Mouse (Mus musculus): ENCODE results near the gene Kcna10. TPM values are rescaled to one million over a fixed set of nuclear protein-coding genes. Genes with fewer than 3 reads are reported as not detected.
A peak's percentile ranks its signal among the peaks of the same experiment; 100 is the strongest.

The Kcna10 gene
- polyA plus RNA-seq, 2 experiments from 2014 or later = not detected

GRCm38 (mm10) chr3:107204413-107204812 lies 21.6 kb downstream of the Kcna10 start:
- no peak for ATAC-seq

GRCm38 (mm10) chr3:107205170-107205569 lies 22.3 kb downstream of the Kcna10 start:
- no peak for ATAC-seq

DNA sequence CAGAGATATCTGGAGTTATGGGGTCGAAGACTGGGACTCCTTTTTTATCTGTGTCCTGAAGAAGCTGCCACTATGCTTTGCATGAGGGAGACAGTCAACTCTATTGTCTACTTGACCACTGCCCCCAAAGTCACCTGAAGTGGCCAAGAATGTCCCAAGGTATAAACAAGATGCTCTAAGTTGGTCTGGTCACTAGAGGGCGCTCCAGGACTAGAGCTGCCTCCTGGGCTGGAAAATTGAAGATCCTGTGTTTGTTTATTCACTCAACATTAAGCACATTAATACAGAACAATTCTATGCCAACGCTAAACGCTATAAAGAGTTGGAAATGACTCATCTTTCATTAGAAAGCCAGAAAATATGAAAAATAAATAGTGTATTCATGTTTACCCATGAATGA lies 23.1 kb downstream of the Kcna10 start:
- peak; percentile 62 for ATAC-seq

GRCm38 (mm10) chr3:107206490-107207150 lies 23.8 kb downstream of the Kcna10 start:
- peak; percentile 77 for ATAC-seq

- no peak for ATAC-seq
Measured at GRCm38 (mm10) chr3:107207625-107208253, 24.9 kb downstream of the Kcna10 start.

DNA sequence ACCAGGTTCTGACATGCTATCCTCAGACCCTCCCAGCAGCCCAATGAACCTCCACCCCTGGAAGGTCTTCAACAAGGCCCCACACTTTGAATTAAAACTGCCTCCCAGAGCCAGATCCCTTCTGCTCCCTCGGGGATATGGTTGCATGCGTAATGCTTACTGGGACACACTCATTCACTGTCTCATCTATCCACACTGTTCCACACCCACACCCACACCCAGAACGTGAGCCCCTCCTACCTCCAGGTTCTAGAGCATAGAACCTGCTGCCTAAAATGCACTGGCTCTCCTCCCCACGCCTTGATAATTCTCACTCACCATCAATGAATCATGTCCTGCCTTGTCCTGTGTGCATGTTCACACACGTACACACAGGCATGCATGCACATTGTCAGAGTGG lies 31.8 kb downstream of the Kcna10 start:
- ATAC-seq = no peak

- ATAC-seq = no peak
Measured at GRCm38 (mm10) chr3:107216400-107217100, 33.7 kb downstream of the Kcna10 start.

DNA sequence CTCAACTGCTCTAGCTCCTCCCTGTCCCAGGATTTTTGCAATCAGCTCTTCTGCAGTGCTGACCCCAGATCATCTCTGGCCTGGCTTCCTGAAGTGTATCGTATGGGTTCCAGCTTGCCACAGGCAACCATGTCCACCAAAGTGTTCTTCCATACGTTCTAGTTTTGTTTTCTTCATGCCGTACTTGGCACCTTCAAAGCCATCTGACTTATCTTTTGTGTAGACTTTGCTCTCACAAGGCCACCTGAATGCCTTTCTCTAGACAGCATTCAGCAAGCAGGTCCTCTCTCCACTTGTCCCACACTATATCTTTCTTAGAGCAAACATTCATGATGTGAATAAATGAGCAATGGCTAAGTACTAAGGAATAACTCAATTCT lies 34.2 kb downstream of the Kcna10 start:
- no peak for ATAC-seq

DNA sequence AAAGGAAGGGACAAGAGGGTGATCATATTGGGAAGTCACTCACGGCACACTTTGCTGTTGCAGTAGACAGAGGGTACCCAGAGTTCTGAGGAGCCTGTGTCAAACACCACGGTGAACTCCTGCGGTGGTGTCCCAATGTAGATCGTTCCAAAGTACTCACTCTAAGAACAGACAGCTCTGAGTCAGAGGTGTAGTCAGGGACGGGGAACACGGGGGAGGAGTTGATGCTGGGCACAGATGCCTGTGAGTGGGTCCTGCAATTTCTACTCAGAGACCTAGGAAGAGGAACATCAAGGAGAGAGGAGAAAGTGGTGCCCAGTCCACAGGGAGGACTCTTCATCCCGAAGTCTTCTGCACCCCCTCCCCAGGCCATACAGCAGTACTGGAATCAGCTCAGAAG lies 35.7 kb downstream of the Kcna10 start:
- no peak for ATAC-seq

DNA sequence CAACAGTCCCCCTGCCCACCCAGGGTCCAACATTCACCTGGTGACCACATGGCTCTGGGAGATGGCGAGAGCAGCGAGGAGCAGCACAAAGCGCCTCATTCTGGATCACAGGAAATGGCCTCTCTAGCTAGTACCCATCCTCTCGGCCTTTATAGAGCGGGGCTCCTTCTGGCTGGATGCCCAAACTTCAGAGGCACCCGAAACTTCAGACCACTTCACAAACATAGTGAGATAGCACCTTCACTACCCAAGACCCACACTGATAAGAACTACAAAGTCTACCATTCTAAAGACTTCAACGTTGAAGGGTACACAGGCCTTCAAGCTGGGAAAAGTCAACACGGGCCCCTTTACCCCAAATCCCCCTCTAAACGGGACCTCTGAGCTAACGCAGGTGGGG lies 38.8 kb downstream of the Kcna10 start, which contains the start of gene Cym:
Cym (minus strand) TSS at position 125 of the 400 bp plus-strand sequence.
- ATAC-seq = no peak

- ATAC-seq = no peak
Measured at GRCm38 (mm10) chr3:107223230-107223629, 40.4 kb downstream of the Kcna10 start.

- ATAC-seq = no peak
Measured at GRCm38 (mm10) chr3:107225820-107226219, 43.0 kb downstream of the Kcna10 start.

- no peak for ATAC-seq
Measured at GRCm38 (mm10) chr3:107229221-107229620, 46.4 kb downstream of the Kcna10 start.

DNA sequence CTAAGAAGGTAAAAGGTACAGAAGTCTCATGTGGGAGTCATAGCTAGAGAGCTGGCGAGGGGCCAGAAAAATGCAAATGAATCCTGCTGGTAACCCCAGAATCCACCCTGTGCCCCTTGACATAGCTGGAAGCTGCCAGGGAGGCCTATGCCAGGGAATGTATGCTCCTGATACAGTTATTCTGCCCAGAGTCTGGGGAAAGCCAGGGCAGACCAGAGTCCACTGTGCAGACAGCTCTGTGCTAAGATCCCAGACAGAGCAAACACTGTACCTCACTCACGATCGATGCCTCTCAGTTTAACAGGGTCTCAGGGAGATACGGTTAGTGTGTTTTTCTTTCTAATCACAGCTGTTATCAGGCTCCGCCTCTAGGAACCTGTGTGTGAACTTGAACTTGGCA lies 47.0 kb downstream of the Kcna10 start:
- no peak for ATAC-seq

DNA sequence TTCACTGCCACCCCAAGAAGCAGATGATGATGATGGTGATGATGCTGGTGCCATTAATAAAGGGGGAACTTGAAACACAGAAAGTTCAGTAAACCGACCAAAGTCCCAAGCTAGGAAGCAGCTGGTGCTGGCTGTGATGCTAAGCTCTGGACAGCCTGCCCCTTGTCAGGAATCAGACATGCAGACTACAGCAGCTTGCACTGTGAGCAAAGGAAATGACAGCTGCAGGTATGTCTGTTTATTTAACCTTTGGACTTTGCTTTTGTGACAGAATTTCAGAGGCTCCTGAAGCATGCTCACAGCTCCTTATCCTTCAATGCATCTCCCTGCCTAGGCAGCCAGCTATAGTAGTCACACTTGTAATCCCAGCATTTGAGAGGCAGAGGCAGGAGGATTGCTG lies 47.7 kb downstream of the Kcna10 start, which contains the start of gene A630076J17Rik:
A630076J17Rik (plus strand) TSS at position 88 of the 400 bp plus-strand sequence.
- ATAC-seq = no peak

DNA sequence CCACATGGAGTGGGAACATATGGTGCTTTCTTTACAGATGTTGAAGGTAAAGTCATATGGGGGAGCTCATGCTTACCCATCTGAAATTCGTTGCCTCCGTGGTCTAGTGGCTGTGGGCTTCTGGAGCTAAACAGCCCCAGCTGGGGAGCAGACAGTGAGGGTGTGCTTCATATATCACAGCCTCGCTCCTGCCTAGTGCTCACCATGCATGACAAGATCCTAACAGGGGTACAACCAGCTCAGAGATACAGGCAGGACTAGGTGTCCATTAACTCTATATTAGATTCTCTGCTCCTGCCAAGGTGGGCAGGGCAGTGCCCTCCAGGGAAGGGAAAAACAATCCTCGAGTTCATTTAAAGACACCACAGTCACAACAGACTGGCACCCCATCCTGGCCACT lies 48.3 kb downstream of the Kcna10 start:
- no peak for ATAC-seq

DNA sequence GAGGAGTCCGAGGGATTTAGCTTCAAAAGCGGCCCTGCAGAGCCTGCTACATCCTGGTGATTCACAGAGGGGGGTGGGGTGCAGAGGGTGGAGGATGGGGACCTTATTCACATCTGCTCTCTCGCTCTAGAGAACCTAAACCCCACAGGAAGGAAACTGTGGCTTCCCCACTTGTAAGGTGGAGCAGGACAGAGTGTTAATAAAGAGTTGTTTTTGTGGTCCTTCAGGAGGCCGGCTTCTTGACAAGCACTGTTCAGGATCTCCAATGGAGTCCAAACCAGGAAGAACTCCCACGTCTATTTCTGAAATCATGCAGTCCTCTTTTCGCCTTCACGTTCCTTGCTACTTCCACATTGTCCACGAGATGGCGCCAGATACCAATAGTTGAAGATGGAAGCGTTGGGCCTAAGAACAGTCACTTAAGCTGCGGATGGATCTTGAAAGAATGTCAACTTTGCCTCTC lies 50.5 kb downstream of the Kcna10 start:
- peak; percentile 97 for ATAC-seq

- ATAC-seq = no peak
Measured at GRCm38 (mm10) chr3:107233945-107234344, 51.1 kb downstream of the Kcna10 start.

DNA sequence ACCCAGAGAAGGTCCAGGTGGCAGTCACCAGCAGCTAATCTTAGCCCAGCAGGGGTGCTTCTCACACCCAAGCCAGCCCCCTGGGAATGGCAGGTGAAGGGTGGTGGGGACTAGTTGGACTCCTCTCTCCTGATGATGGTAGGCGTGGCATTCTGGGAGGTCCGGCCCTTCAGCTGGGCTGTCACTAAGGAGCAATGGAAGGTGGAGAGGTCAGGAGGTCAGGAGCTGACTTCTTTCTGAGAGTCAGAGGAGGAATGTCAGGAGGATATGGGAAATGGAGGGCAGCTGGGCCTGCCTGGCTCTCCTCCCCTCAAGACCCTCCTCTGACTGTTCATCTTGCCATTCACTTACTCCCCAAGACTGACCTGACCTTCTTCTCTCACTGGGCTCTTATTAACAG lies 55.2 kb downstream of the Kcna10 start:
- ATAC-seq = no peak

GRCm38 (mm10) chr3:107238471-107238980 lies 55.7 kb downstream of the Kcna10 start:
- no peak for ATAC-seq

DNA sequence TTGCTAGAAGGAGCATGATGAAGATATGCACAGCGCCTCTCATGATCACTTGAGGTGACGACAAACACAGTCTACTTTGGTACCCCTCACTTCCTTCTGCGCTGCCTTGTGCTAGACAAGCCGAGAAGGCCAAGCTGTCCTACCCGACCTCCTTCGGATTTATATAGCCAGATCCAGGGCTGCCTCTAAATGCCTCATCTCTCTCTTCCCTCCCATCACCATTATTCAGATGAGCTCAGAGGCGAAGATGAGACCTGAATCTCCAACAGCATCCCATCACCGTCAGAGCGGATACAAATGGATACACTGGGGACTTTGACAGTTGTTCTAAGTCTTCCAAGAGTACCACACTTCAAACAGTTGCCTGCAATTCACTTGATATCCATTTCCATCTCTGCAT lies 56.8 kb downstream of the Kcna10 start, which contains the start of gene Prok1:
Prok1 (minus strand) TSS at position 101 of the 400 bp plus-strand sequence.
- ATAC-seq = no peak

DNA sequence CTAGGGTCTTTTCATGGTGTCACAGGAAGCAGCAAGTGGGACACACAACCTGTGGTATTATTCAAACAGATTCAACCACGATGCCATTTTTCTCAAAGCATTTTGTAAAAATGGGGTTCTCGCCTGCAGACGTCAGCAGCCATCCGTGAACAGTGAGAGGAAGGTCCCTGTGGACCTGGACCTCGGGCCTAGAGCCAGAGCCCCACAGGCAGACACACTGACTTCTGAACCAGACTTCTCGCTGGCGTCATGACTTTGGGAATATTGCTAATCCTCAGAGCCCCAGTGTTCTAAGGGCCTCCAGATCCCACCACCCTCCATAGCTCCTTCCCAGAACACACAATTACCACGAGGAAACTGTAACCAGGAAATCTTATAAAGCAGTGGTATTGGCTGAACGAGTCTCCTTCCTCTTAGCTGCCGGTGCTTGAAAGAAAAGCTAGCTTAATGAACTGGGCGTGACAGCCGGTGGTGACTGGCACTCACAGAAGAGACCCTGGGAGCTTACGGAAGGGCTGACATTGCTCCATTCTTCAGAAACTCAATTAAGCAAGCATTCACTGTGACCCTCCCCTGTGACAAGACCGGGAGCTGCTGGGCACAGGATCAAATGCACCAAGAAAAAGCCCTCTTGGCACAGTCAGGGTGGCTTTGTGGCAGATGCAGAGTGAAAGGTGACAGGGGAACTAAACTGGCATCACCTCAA lies 58.7 kb downstream of the Kcna10 start:
- ATAC-seq = no peak
